Mouse (Mus musculus) yolk sac, embryonic 10.5 days (tissue): ENCODE measurements at regions not wholly inside any gene's neighbourhood (a gene's known extent, or its start where the extent isn't known, plus 50 kb on each side); places are given as distances from the start of the nearest gene placed in this dataset.
A peak's percentile ranks its signal among the peaks of the same experiment; 100 is the strongest.

Source experiments
- DNase-seq: peaks from one replicate; pipeline ENCODE4 v3.0.0-alpha.2; 2017; ENCODE audit warnings: low spot score

- no peak for DNase-seq
These were observed 105.2 kb downstream of the 1810010D01Rik start for GRCm38 (mm10) chr7:145102692-145103091.

DNA sequence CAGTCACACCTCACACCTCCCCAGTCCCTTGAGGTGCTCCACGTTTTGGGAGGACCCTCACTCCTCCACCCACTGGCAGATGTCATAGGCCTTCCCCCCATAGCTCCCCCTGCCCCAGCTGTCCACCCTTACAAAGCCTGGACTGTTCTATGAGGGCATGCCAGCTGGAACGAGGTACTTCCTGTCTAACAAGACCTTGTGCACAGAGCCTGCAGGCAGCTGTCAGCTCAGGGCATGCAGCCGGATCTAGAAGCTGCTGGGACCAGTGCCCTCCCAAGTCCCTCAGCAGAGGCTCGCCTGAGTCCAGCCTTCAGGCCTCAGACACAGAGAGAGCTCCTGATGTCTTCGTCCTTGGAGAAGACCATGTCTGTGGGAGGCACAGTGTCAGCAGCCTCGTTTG lies 105.7 kb downstream of the 1810010D01Rik start:
- DNase-seq = no peak

DNA sequence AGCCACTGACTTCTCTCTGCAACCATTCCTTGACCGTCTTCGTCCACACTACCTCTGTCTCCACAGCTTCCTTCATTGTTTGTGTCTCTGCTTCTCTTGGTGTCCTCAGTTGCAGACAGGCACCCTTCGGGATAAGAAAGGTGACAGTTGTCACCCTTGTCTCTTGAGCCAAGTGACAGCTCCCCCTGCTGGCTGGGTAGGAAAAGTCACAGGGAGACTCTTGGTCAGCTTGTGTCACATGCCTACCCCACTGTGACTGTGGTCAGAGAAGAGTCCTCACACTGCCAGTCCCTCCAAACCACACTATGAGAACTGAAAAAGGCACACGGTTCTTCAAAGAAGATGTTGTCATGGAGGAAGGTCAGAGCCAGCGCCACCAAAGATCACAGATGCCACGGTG lies 109.6 kb downstream of the 1810010D01Rik start:
- DNase-seq = no peak

GRCm38 (mm10) chr7:145094134-145094526 lies 113.8 kb downstream of the 1810010D01Rik start:
- no peak for DNase-seq

- no peak for DNase-seq
These were observed 114.3 kb downstream of the 1810010D01Rik start for GRCm38 (mm10) chr7:145093417-145094133.

DNA sequence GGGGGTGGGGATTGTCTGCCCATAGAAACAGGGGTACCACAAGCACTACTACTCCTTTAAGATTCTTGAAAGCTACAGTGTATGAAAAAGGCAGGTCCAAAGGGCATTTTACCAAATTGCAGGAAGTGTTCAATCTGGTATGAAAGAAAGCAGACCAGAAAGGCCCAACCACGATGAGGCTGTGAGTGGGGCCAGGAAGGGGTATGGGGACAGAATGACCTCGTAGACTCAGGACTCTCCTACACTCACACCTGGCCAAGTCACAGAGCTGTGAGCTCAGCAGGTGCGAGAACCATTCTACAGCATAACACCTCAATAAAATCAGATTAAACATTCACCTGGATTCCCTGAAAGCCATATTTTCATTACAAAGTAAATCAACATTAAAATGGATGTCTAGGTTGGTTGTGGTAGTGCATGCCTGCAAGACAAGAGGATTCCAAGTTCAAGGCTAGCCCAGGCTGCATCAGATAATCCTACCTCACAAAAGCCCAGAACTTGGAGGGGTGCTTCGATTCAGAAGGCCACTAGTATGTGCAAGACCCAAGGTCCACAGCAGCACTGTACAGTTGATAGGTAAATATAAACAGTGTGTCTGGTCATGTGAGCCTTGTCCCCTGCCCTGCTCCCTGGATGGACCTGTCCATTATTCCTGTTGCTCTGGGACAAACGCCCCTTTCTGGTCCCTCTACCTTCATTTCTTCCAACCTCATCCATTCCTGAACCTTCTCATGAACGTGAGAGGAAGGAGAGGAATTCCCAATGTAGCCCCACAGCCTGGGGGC lies 115.3 kb downstream of the 1810010D01Rik start:
- no peak for DNase-seq

DNA sequence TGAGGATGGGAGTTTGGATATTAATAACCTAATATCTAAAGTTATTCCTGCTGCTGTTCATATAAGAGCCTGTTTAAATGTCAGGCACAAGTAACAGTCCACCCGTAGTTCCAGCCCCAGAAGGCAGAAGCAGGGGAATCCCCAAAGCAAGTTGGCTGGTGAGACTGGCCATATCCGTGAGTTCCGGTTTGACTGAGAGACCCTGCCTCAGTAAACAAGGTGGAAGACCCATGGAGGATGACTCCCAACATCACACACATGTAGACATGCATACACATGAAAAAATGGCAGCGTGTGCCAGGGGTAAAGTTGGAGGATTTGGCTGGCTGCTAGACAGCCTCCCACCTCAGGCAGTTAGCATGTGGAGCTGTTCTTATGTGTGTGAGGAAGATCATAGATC lies 117.1 kb downstream of the 1810010D01Rik start:
- DNase-seq = no peak

DNA sequence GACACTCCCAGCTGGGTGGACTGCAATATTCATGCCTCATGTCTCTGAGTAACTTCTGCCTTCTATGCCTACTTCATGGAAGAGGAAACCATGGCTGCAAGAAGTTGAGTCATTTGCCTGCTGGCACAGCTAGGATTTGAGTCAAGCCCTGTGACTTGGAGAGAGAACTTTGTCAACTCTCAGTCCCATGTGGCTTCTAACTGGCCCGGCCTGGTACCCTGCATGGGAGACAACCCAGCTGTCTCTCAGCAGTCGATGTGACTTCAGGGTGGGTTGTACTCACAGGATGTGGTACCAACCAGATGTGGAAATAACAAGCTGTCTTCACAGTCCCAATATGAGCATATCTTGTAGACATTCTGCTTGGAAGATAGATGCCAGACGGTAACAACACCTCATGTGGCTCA lies 118.6 kb downstream of the 1810010D01Rik start:
- DNase-seq = no peak

- no peak for DNase-seq
These were observed 119.3 kb downstream of the 1810010D01Rik start for GRCm38 (mm10) chr7:145088655-145089054.

GRCm38 (mm10) chr7:145087790-145088189 lies 120.1 kb downstream of the 1810010D01Rik start:
- no peak for DNase-seq

DNA sequence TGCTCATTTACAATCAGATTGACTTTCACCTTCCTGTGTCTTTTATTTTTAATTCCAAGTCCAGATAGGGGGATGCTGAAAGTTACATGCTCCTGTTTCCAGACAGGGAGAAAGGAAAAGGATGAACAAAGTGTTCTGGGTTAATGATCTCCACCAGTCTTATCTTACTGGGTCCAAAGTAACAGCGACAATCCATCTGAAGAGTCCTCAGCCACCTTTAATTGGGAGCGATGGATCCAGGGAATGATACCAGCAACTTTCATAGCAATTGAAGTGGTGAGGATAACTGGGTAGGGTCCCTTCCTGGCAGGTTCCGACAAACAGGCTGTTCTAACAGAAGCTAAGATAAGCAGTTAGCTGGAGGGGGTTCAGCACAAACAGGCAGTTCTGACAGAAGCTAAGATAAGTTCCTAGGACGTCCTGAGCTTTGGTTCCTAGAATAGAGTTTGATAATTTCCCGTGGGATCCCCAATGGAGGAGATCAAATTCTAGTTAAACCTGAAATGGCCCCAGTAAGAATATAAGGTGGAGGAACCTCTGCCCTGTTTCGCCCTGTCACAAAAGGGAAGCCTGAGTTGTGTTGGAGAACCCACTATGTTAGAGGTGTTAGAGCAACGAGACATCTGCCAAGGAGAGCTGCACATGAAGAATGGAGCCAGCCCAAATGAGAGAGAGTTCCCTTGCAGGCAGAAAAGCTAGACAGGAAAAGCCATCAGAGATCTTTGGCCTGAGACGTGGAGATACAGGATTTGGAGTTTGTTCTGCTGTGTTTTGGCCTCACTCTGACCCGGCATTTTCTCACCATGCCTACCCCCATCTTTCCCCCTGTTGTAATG lies 124.8 kb downstream of the 1810010D01Rik start:
- DNase-seq = peak; percentile 8

GRCm38 (mm10) chr7:145071996-145072790 lies 132.5 kb upstream of the Ccnd1 start:
- no peak for DNase-seq

- DNase-seq = no peak
These were observed 131.8 kb upstream of the Ccnd1 start for GRCm38 (mm10) chr7:145071533-145071932.

GRCm38 (mm10) chr7:145067366-145067765 lies 127.6 kb upstream of the Ccnd1 start:
- no peak for DNase-seq

DNA sequence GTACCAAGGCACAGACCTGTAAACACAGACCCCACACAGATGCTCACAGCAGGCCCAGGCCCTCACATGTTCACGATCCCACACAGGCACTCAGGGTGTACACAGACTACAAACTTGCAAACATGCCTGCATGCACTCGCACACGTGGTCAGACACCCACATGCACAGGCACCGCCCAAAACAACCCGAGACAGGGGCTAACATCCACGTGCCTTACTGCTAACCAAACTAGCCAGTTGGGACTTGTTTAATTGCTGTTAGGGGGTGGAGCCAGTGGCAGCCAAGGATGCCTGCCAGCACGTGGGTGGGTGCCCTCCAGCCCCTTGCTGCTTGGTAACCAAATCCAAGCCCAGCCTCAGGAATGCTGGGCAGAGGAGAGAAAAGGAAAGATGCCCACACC lies 116.6 kb upstream of the Ccnd1 start:
- DNase-seq = no peak

DNA sequence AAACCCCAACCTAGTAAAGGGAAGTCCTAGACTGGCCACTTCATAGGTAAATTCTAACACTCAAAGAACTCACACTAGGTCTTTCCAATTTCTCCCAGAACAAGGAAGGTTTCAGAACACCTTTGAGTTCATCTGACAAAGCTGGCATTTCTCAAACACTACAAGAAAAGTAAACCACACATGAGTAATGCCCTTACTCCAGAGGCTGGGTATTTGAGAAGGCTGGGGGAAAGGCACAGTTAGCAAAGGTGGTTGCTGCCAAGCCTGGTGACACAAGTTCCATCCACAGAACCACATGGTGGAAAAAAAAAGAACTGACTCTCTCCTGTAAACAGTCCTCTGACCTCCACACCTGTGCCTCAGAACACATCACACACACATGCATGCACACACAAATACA lies 111.9 kb upstream of the Ccnd1 start:
- DNase-seq = no peak

DNA sequence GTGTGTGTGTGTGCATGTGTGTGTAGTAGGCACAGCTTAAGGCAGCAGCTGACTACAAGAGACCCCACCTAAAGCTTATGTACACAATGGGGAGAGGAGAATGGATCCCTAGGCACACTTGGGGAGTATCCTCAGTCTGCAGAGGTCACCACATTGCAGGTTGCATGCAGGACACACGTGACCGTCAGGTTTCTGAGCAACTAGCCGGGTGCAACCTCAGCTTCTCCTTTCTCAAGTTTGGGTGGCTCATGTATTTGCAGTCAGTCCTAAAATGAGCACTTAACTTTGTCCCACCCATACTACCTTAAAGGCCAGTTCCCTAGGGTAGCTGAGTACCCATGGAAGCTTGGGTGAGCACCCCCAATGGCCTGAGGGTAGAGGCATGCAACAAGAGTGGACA lies 111.0 kb upstream of the Ccnd1 start:
- no peak for DNase-seq

GRCm38 (mm10) chr7:145048481-145048877 lies 108.8 kb upstream of the Ccnd1 start:
- DNase-seq = no peak

DNA sequence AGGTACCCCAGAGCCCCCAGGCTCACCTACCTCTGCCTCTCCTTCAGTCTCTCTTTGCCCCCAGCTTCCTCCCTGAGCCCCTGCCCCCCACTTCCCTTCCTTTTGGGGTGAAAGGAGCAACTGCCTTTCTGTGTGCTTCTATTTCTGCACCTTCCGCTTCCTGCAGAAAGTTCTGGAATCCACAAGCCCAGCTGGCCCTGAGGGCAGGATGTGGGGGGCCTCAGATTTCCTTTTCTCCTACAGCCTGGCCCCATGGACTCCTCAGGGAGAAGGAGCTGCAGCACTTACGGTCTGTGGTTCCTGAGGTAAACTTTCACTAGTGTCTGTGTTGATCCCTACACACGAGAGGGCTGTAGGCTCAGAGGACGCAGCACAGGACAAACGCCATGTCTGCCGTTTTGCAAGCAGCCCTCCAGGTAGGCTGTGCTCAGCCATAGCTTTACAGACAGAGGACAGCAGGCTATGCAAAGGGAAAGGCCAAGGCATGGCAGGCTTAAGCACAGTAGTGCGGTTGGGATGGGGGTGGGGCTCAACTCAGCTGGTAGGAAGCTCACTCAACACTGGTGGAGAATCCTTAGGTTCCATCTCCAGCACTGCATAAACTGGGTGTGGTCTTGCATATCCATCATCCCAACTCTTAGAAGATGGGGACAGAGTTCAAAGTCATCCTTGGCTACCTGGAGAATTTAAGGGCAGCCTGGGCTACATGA lies 108.2 kb upstream of the Ccnd1 start:
- DNase-seq = peak; percentile 9

- no peak for DNase-seq
These were observed 105.5 kb upstream of the Ccnd1 start for GRCm38 (mm10) chr7:145045230-145045629.
